Mouse (Mus musculus) lung, embryonic 14.5 days (tissue): ENCODE measurements around the gene Gpr12. TPM values are rescaled to one million over a fixed set of nuclear protein-coding genes. Genes with fewer than 3 reads are reported as not detected.
"Not testable (repeated sequence)": the region's sequence is repeated elsewhere in the genome, so short reads cannot be mapped to it uniquely, and the experiment has no call there.

ENCODE experiments used
- ATAC-seq: fragments of 200-750 bp; cut with Nextera tagmentation; 2 replicates; pipeline ENCODE4 v1.8.0; 2017; ENCODE audit warnings: mild to moderate bottlenecking, moderate TSS enrichment, moderate library complexity; ENCODE audit not compliant: insufficient read depth
- DNase-seq: peaks from one replicate; pipeline ENCODE4 v3.0.0-alpha.2; 2015
- H3K27ac ChIP-seq: fragments of 300-500 bp; sonication (generic); 2 replicates; pipeline ENCODE4 v1.5.1; 2014; ENCODE audit warnings: low read depth, mild to moderate bottlenecking, moderate library complexity
- H3K27me3 ChIP-seq: fragments of 300-500 bp; sonication (generic); 2 replicates; pipeline ENCODE4 v1.6.1; 2014; ENCODE audit warnings: low read length, control low read depth; ENCODE audit not compliant: insufficient read depth
- H3K36me3 ChIP-seq: fragments of 300-500 bp; sonication (generic); 2 replicates; pipeline ENCODE4 v1.6.1; 2014; ENCODE audit warnings: control low read depth; ENCODE audit not compliant: insufficient read depth
- H3K4me1 ChIP-seq: fragments of 300-500 bp; sonication (generic); 2 replicates; pipeline ENCODE4 v1.6.1; 2014; ENCODE audit warnings: antibody characterized with exemption, control low read depth; ENCODE audit not compliant: insufficient read depth
- H3K4me2 ChIP-seq: fragments of 300-500 bp; sonication (generic); 2 replicates; pipeline ENCODE4 v1.6.1; 2014; ENCODE audit warnings: mild to moderate bottlenecking
- H3K4me3 ChIP-seq: fragments of 300-500 bp; sonication (generic); 2 replicates; pipeline ENCODE4 v1.5.1; 2014; ENCODE audit warnings: low read depth, low read length
- H3K9ac ChIP-seq: fragments of 300-500 bp; sonication (generic); 2 replicates; pipeline ENCODE4 v1.6.1; 2014
- H3K9me3 ChIP-seq: fragments of 300-500 bp; sonication (generic); 2 replicates; pipeline ENCODE4 v1.6.1; 2016; ENCODE audit warnings: low read depth, low read length, control low read depth
- CTCF ChIP-seq: IDR thresholded peaks from 2 replicates; pipeline ENCODE4 v1.5.1; 2016; ENCODE audit warnings: antibody characterized with exemption, low read depth
- WGBS: fragments of 180-500 bp; shearing (Covaris S2); extraction: QIAGEN DNeasy Blood & Tissue Kit; methylation state at CpG from one replicate; pipeline ENCODE4 v1.1.7; 2014; 5-methylcytosine and 5-hydroxymethylcytosine counted together
- polyA plus RNA-seq: library from polyadenylated mRNA; unstranded; fragments of >200 nt; fragmentation: Nextera tagmentation; extraction: Ambion mirVana; gene quantifications from 2 replicates; pipeline ENCODE4 v1.2.1, GENCODE M21; 2014

Gene Gpr12
- polyA plus RNA-seq, 1 experiment from 2014 or later, result not detected

GRCm38 (mm10) chr5:146567054-146567453, 18.0 kb downstream of the Gpr12 start:
- ATAC-seq, result no peak
- Histone ChIP-seq H3K4me2 (no peak overlapping the region), H3K4me1 (no peaks in the 10 kb centered on the region), H3K27me3 (no peaks in the 10 kb centered on the region), H3K9me3 (no peaks in the 10 kb centered on the region), H3K9ac (no peak overlapping the region), H3K4me3 (no peak overlapping the region), H3K27ac (no peak overlapping the region), H3K36me3 (no peaks in the 10 kb centered on the region)
- peak; percentile 75 for DNase-seq
- TF ChIP-seq CTCF, result peak; percentile 51
- 54% methylated on average over 4 of the region's 4 CpGs for WGBS

DNA sequence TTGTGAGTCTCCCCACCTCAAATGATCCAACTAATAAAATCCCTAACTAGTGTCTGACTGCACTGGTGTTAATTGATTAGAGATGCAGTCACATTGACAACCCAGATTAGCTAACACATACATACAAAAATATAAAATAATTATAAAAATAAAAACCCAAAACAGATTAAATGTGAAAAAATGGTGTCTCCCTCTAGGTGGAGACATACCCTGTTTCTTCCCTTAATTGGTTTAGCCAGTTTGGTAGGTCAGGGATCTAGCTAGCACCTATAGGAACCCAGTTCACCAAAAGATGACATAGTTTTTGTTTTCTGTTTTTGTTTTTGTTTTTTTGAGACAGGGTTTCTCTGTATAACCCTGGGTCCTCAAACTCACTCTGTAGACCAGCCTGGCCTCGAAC, 20.8 kb downstream of the Gpr12 start:
- DNase-seq (no peak), ATAC-seq (no peak)
- Histone ChIP-seq H3K27me3 (no peaks in the 10 kb centered on the region), H3K4me2 (no peak overlapping the region), H3K9me3 (no peaks in the 10 kb centered on the region), H3K4me3 (no peak overlapping the region), H3K4me1 (no peaks in the 10 kb centered on the region), H3K27ac (no peak overlapping the region), H3K9ac (no peak overlapping the region), H3K36me3 (no peaks in the 10 kb centered on the region)
- WGBS, result 79% methylated on average over 1 of the region's 1 CpGs
- TF ChIP-seq CTCF, result no peak

GRCm38 (mm10) chr5:146555836-146556235, 29.2 kb downstream of the Gpr12 start, which contains the start of gene Gm3415:
Gm3415 (plus strand) TSS chr5:146556136.
- H3K9ac ChIP-seq, H3K4me2 ChIP-seq, H3K9me3 ChIP-seq, H3K36me3 ChIP-seq, H3K27me3 ChIP-seq, H3K4me1 ChIP-seq, ATAC-seq, H3K27ac ChIP-seq, DNase-seq, H3K4me3 ChIP-seq: not testable (repeated sequence)
- no CpG with 5 or more reads among the region's 3 CpGs for WGBS

- not testable (repeated sequence) for DNase-seq, H3K9ac ChIP-seq, H3K27ac ChIP-seq, H3K27me3 ChIP-seq, H3K9me3 ChIP-seq, H3K36me3 ChIP-seq, ATAC-seq, H3K4me3 ChIP-seq, H3K4me1 ChIP-seq, H3K4me2 ChIP-seq
- 87% methylated on average over 3 of the region's 3 CpGs for WGBS
Observed at GRCm38 (mm10) chr5:146537347-146537746, 47.7 kb downstream of the Gpr12 start, which contains the start of gene Gm3409. Gm3409 (plus strand) TSS chr5:146537647.

Other genes with a start within 250 kb of the Gpr12 start
- 0.57 and 0.84 TPM in 2 replicates for gene Wasf3, start 200.3 kb downstream of the Gpr12 start, polyA plus RNA-seq
- gene Gm6408, start 103.3 kb downstream of the Gpr12 start, polyA plus RNA-seq, result not detected in 2 replicates
- gene Gm6370, start 93.9 kb downstream of the Gpr12 start, polyA plus RNA-seq, result not detected in 2 replicates
- not detected in 2 replicates for gene 4930449I24Rik, start 82.8 kb downstream of the Gpr12 start, polyA plus RNA-seq
- gene Gm3402, start 71.1 kb downstream of the Gpr12 start, polyA plus RNA-seq, result not detected in 2 replicates
- not detected in 2 replicates for gene Gm3404, start 59.4 kb downstream of the Gpr12 start, polyA plus RNA-seq
- not detected in 2 replicates for gene Gm3409, start 47.6 kb downstream of the Gpr12 start, polyA plus RNA-seq
- not detected in 2 replicates for gene Gm3415, start 29.1 kb downstream of the Gpr12 start, polyA plus RNA-seq
- gene Usp12, start 209.8 kb upstream of the Gpr12 start, polyA plus RNA-seq, result 11.6 and 13.7 TPM in 2 replicates
- 678 and 713 TPM in 2 replicates for gene Rpl21, start 247.7 kb upstream of the Gpr12 start, polyA plus RNA-seq